In genomic region chr5:148283177-148283576, GRCm38 (mm10) we compare ENCODE assay signal across 15 mouse cellular contexts.
"Had no signal": no experiment of that assay in that cellular context is flagged by ENCODE, and none has a peak within 500 bp of the region (broad histone marks: within the 10 kb centered on the region; RNA-seq: fewer than 3 reads in every experiment).

No protein-coding gene starts in this region.

- ATAC-seq: liver, postnatal 0 days had no signal

- H3K9me3 ChIP-seq: liver, embryonic 13.5 days; liver, embryonic 15.5 days; lung, embryonic 15.5 days; midbrain, embryonic 10.5 days; midbrain, embryonic 12.5 days; neural tube, embryonic 12.5 days had no signal

- H3K9ac ChIP-seq: liver, embryonic 13.5 days; liver, embryonic 15.5 days; liver, postnatal 0 days; lung, embryonic 15.5 days; midbrain, embryonic 12.5 days; neural tube, embryonic 12.5 days had no signal

- H3K27ac ChIP-seq: liver, embryonic 13.5 days; liver, embryonic 15.5 days; lung, embryonic 15.5 days; midbrain, embryonic 10.5 days; midbrain, embryonic 12.5 days; neural tube, embryonic 12.5 days had no signal

- H3K27me3 ChIP-seq: liver, embryonic 13.5 days; liver, embryonic 15.5 days; lung, embryonic 15.5 days; midbrain, embryonic 12.5 days; neural tube, embryonic 12.5 days had no signal

- H3K36me3 ChIP-seq: liver, embryonic 13.5 days; liver, embryonic 15.5 days; lung, embryonic 15.5 days; midbrain, embryonic 10.5 days; midbrain, embryonic 12.5 days; neural tube, embryonic 12.5 days had no signal

- H3K4me1 ChIP-seq: liver, embryonic 13.5 days; liver, embryonic 15.5 days; lung, embryonic 15.5 days; midbrain, embryonic 10.5 days; midbrain, embryonic 12.5 days; neural tube, embryonic 12.5 days had no signal

- H3K4me2 ChIP-seq: liver, embryonic 13.5 days; liver, embryonic 15.5 days; lung, embryonic 15.5 days; midbrain, embryonic 12.5 days; neural tube, embryonic 12.5 days had no signal

- DNase-seq: liver, embryonic 13.5 days; liver, postnatal 0 days; lung, adult 2 months; retina, postnatal 1 day; right cerebral cortex, postnatal 4 days; spleen, adult 18-20 months; thymus, adult 18-20 months; thymus, postnatal 14 days; thymus, postnatal 36 days had no signal

- H3K4me3 ChIP-seq: liver, embryonic 13.5 days; liver, embryonic 15.5 days; lung, embryonic 15.5 days; midbrain, embryonic 10.5 days; midbrain, embryonic 12.5 days; myocyte; neural tube, embryonic 12.5 days had no signal
